Mouse (Mus musculus) MEL (cell line): Measurements from ENCODE around the gene Ckap2l.
A peak's percentile ranks its signal among the peaks of the same experiment; 100 is the strongest.

Experiments
- EP300 ChIP-seq, 2 experiments: IDR thresholded peaks; 2 replicates each; pipeline ENCODE4 v1.6.1; 2011; ENCODE audit warnings: improper control_type of control experiment in 2 of 2, low read length in 2 of 2, low read depth in 1 of 2, mild to moderate bottlenecking in 1 of 2
- ETS1 ChIP-seq: IDR thresholded peaks from 2 replicates; pipeline ENCODE4 v1.6.1; 2012; ENCODE audit warnings: low read depth, mild to moderate bottlenecking, inconsistent platforms, low read length, improper control_type of control experiment, moderate library complexity
- MAFK ChIP-seq: IDR thresholded peaks from 2 replicates; pipeline ENCODE4 v1.6.1; 2011; ENCODE audit warnings: low read depth, mild to moderate bottlenecking, low read length, improper control_type of control experiment, borderline replicate concordance
- NELFE ChIP-seq: IDR thresholded peaks from 2 replicates; pipeline ENCODE4 v1.6.1; 2011; ENCODE audit warnings: low read depth, low read length, improper control_type of control experiment
- ZNF384 ChIP-seq: IDR thresholded peaks from 2 replicates; pipeline ENCODE4 v1.6.1; 2012; ENCODE audit warnings: low read depth, mild to moderate bottlenecking, inconsistent platforms, low read length, improper control_type of control experiment

- TF ChIP-seq ZNF384 (no peak), EP300 (IDR thresholded peaks at IDR 0.05; ENCODE audit: low read depth in 1 of 2, low read length in 2 of 2) (peak in 1 of 2 experiments; percentile 47; a peak in 2 of 4 replicates), NELFE (no peak), MAFK (no peak), ETS1 (0 out of 2 replicates have a peak, but pooled peaks have one; percentile 28)
Observed at GRCm38 (mm10) chr2:129234731-129235130, 62.3 kb downstream of the Ckap2l start.
